Comparison of ENCODE assay signal across 8 mouse cellular contexts in genomic region chr1:43092056-43093015, GRCm38 (mm10). TPM values are rescaled to one million over a fixed set of nuclear protein-coding genes. Genes with fewer than 3 reads are reported as not detected.
DNase-seq lines count a peak whose midpoint lies in the region; ATAC-seq and TF ChIP-seq lines count a peak whose summit lies in the region.

No protein-coding gene starts in this region.

- TF ChIP-seq CTCF in brain, embryonic 14.5 days (IDR thresholded peaks at IDR 0.05; ENCODE audit: borderline replicate concordance, extremely low read depth, insufficient read depth, insufficient read length) = no peak
- no peak for TF ChIP-seq CTCF in liver, adult 2 months (IDR thresholded peaks at IDR 0.05; ENCODE audit: low read depth, low read length)

- H3K9ac ChIP-seq in heart, embryonic 12.5 days = peak overlapping the region; percentile 99
- H3K9ac ChIP-seq in kidney, embryonic 16.5 days (replicated peaks; ENCODE audit: low read length) = peak overlapping the region; percentile 90
- H3K9ac ChIP-seq in liver, adult 2 months (ENCODE audit: low read depth, low read length) = peak overlapping the region; percentile 97

- peaks cover 8% of the 10 kb centered on the region; the same call in 1 of the 2 replicates for H3K36me3 ChIP-seq in heart, embryonic 12.5 days
- 0 out of 2 replicates have a peak, but pooled peaks cover 4% of the 10 kb centered on the region for H3K36me3 ChIP-seq in kidney, embryonic 16.5 days (ENCODE audit: insufficient read depth, low read length)
- no peaks in the 10 kb centered on the region; the same call in 1 of the 2 replicates for H3K36me3 ChIP-seq in liver, adult 2 months (ENCODE audit: control insufficient read depth, insufficient read depth, low read length)

- H3K4me2 ChIP-seq in heart, embryonic 12.5 days = peak overlapping the region; percentile 98
- peak overlapping the region; percentile 84 for H3K4me2 ChIP-seq in kidney, embryonic 16.5 days (replicated peaks; ENCODE audit: low read depth, low read length)

- no peaks in the 10 kb centered on the region for H3K9me3 ChIP-seq in heart, embryonic 12.5 days (replicated peaks)
- H3K9me3 ChIP-seq in kidney, embryonic 16.5 days (ENCODE audit: low read length) = no peaks in the 10 kb centered on the region

- H3K4me3 ChIP-seq in heart, embryonic 12.5 days = peak overlapping the region; percentile 98
- H3K4me3 ChIP-seq in kidney, embryonic 16.5 days (ENCODE audit: low read length) = peak overlapping the region; percentile 77
- peak overlapping the region; percentile 93 for H3K4me3 ChIP-seq in liver, adult 2 months (ENCODE audit: insufficient read depth, low read depth, low read length)

- H3K4me1 ChIP-seq in heart, embryonic 12.5 days (replicated peaks) = peaks cover 17% of the 10 kb centered on the region
- H3K4me1 ChIP-seq in kidney, embryonic 16.5 days (ENCODE audit: insufficient read depth, low read length) = peaks cover 13% of the 10 kb centered on the region
- H3K4me1 ChIP-seq in liver, adult 2 months (ENCODE audit: control insufficient read depth, insufficient read depth, low read length) = peaks cover 13% of the 10 kb centered on the region; the same call in 1 of the 2 replicates

- peak; percentile 70 for DNase-seq in CD4-positive helper T cell, adult 2 months (ENCODE audit: low read depth, low spot score)
- peak; percentile 74 for DNase-seq in brain, embryonic 14.5 days (ENCODE audit: low read depth)
- peak; percentile 67 for DNase-seq in liver, adult 2 months (ENCODE audit: extremely low read depth, low read depth, low spot score)
- peak; percentile 49 to 64 for DNase-seq in spleen, postnatal 36 days (ENCODE audit: low spot score in 2 of 2)

- peaks cover 29% of the 10 kb centered on the region; the same call in 1 of the 2 replicates for H3K79me2 ChIP-seq in liver, adult 2 months (ENCODE audit: control insufficient read depth, insufficient read depth, low read length)

- peak; percentile 72 for ATAC-seq in erythroid progenitor cell, adult 5-6 weeks (replicated peaks; ENCODE audit: low FRiP score, poor library complexity, severe bottlenecking)
- peak; percentile 84 for ATAC-seq in heart, embryonic 12.5 days (ENCODE audit: insufficient number of reproducible peaks, low FRiP score)
- peak; percentile 83 for ATAC-seq in kidney, embryonic 16.5 days (ENCODE audit: low FRiP score, low TSS enrichment)
- peak; percentile 61 for ATAC-seq in monocyte, adult 5-6 weeks (replicated peaks; ENCODE audit: insufficient number of reproducible peaks, low FRiP score, low TSS enrichment, poor library complexity, severe bottlenecking)

- 2% methylated on average over 98 of the region's 102 CpGs for WGBS in heart, embryonic 12.5 days
- WGBS in kidney, embryonic 16.5 days = under 1% methylated on average over 84 of the region's 102 CpGs
- WGBS in liver, adult 2 months = 4% methylated on average over 99 of the region's 102 CpGs

- peak; percentile 84 for TF ChIP-seq POLR2A in brain, embryonic 14.5 days (IDR thresholded peaks at IDR 0.05; ENCODE audit: borderline replicate concordance, extremely low read depth, insufficient read depth, insufficient read length, poor library complexity, severe bottlenecking)
- 0 out of 2 replicates have a peak, but pooled peaks have one; percentile 19 for TF ChIP-seq POLR2A in liver, adult 2 months (IDR thresholded peaks at IDR 0.05; ENCODE audit: extremely low read depth, insufficient read depth, low read length)

- H3K27me3 ChIP-seq in heart, embryonic 12.5 days (replicated peaks) = no peaks in the 10 kb centered on the region
- H3K27me3 ChIP-seq in kidney, embryonic 16.5 days (ENCODE audit: insufficient read depth, low read length) = no peaks in the 10 kb centered on the region
- H3K27me3 ChIP-seq in liver, adult 2 months (ENCODE audit: control insufficient read depth, insufficient read depth, low read length) = no peaks in the 10 kb centered on the region

- H3K27ac ChIP-seq in heart, embryonic 12.5 days (ENCODE audit: poor library complexity, severe bottlenecking) = peak overlapping the region; percentile 75
- H3K27ac ChIP-seq in kidney, embryonic 16.5 days (ENCODE audit: low read length) = peak overlapping the region; percentile 79
- H3K27ac ChIP-seq in liver, adult 2 months (replicated peaks; ENCODE audit: insufficient read depth, low read depth, low read length) = peak overlapping the region; percentile 91

RNA-seq across cellular contexts. Expression of gene Tgfbrap1, which starts 6.1 kb away (rescaled TPM):
- 30.4 and 36.0 TPM in 2 replicates for polyA plus RNA-seq in brain, embryonic 14.5 days (2012; rRNA removed)
- 7.2 and 12.2 TPM in 2 replicates for total RNA-seq in erythroid progenitor cell, adult 5-6 weeks (2015; ENCODE audit: low replicate concordance)
- 2.0 and 11.7 TPM in 2 replicates for total RNA-seq in erythroid progenitor cell, adult 5-6 weeks (2017; ENCODE audit: low replicate concordance)
- polyA plus RNA-seq in heart, embryonic 12.5 days (2016; fragmentation: Nextera tagmentation; extraction: Ambion mirVana) = 9.6 and 10.6 TPM in 2 replicates
- 10.8 and 13.1 TPM in 2 replicates for polyA plus RNA-seq in kidney, embryonic 16.5 days (2015; fragmentation: Nextera tagmentation; extraction: Ambion mirVana)
- total RNA-seq in liver, adult 2 months (2014; rRNA removed) = 11.0 and 14.2 TPM in 2 replicates
- 15.8 and 17.2 TPM in 2 replicates for polyA plus RNA-seq in liver, adult 2 months (2012; rRNA removed)
- 15.7 to 28.4 TPM (median 25.9 TPM) in 3 replicates for total RNA-seq in monocyte, adult 5-6 weeks (2017)

RNA-seq across cellular contexts. Expression of gene AI597479, which starts 6.2 kb away (rescaled TPM):
- polyA plus RNA-seq in brain, embryonic 14.5 days (2012; rRNA removed) = 32.3 and 33.8 TPM in 2 replicates
- total RNA-seq in erythroid progenitor cell, adult 5-6 weeks (2015; ENCODE audit: low replicate concordance) = 5.4 and 9.4 TPM in 2 replicates
- 4.0 and 5.7 TPM in 2 replicates for total RNA-seq in erythroid progenitor cell, adult 5-6 weeks (2017; ENCODE audit: low replicate concordance)
- 25.7 and 27.8 TPM in 2 replicates for polyA plus RNA-seq in heart, embryonic 12.5 days (2016; fragmentation: Nextera tagmentation; extraction: Ambion mirVana)
- polyA plus RNA-seq in kidney, embryonic 16.5 days (2015; fragmentation: Nextera tagmentation; extraction: Ambion mirVana) = 36.4 and 36.8 TPM in 2 replicates
- total RNA-seq in liver, adult 2 months (2014; rRNA removed) = 7.9 and 8.0 TPM in 2 replicates
- 2.6 and 2.8 TPM in 2 replicates for polyA plus RNA-seq in liver, adult 2 months (2012; rRNA removed)
- 10.1 to 14.1 TPM (median 11.9 TPM) in 3 replicates for total RNA-seq in monocyte, adult 5-6 weeks (2017)

Comparison
In these comparisons a context has a peak if more than half of its experiments do, and no peak if none do; other contexts are left out.
1. Peak in every context shown above with its lines: DNase-seq, ATAC-seq, H3K4me3 ChIP-seq and H3K27ac ChIP-seq.